Mouse (Mus musculus) heart, embryonic 10.5 days (tissue): ENCODE measurements at regions not wholly inside any gene's neighbourhood (a gene's known extent, or its start where the extent isn't known, plus 50 kb on each side); places are given as distances from the start of the nearest gene placed in this dataset.

Experiments used
- microRNA-seq: library from miRNA; unstranded; fragments of <30 nt; microRNA quantifications from one replicate; pipeline ENCODE4, GENCODE M21; 2017

Small RNA genes in the stretch of these regions (microRNA-seq; reads per million reads assigned to microRNA genes)
- gene Mir138-1 = 62.6 reads per million, percentile 46 among the genes with 10 or more reads in this experiment
